Mouse (Mus musculus) midbrain, postnatal 0 days (tissue): ENCODE measurements at regions not wholly inside any gene's neighbourhood (a gene's known extent, or its start where the extent isn't known, plus 50 kb on each side); places are given as distances from the start of the nearest gene placed in this dataset.

Experiments
- ATAC-seq: fragments of 200-750 bp; cut with Nextera tagmentation; 2 replicates; pipeline ENCODE4 v1.8.0; 2017; ENCODE audit warnings: moderate number of reproducible peaks, mild to moderate bottlenecking, moderate TSS enrichment, moderate library complexity; ENCODE audit not compliant: low FRiP score
- DNase-seq: peaks from one replicate; pipeline ENCODE4 v3.0.0-alpha.2; 2015; ENCODE audit warnings: low spot score
- H3K27ac ChIP-seq: fragments of 300-500 bp; sonication (generic); 2 replicates; pipeline ENCODE4 v1.5.1; 2014; ENCODE audit warnings: low read depth, mild to moderate bottlenecking, low read length, mixed read lengths
- H3K27me3 ChIP-seq: fragments of 300-500 bp; sonication (generic); 2 replicates; pipeline ENCODE4 v1.6.1; 2014; ENCODE audit warnings: low read length, control low read depth, mixed read lengths; ENCODE audit not compliant: insufficient read depth
- H3K36me3 ChIP-seq: fragments of 300-500 bp; sonication (generic); 2 replicates; pipeline ENCODE4 v1.6.1; 2014; ENCODE audit warnings: low read length, control low read depth, mixed read lengths; ENCODE audit not compliant: insufficient read depth
- H3K4me1 ChIP-seq: fragments of 300-500 bp; sonication (generic); 2 replicates; pipeline ENCODE4 v1.6.1; 2014; ENCODE audit warnings: mild to moderate bottlenecking, control low read depth, antibody characterized with exemption, low read length, mixed read lengths; ENCODE audit not compliant: insufficient read depth
- H3K4me2 ChIP-seq: fragments of 300-500 bp; sonication (generic); 2 replicates; pipeline ENCODE4 v1.6.1; 2014; ENCODE audit warnings: low read depth, mild to moderate bottlenecking, low read length, mixed read lengths; ENCODE audit not compliant: poor library complexity, severe bottlenecking
- H3K4me3 ChIP-seq: fragments of 300-500 bp; sonication (generic); 2 replicates; pipeline ENCODE4 v1.5.1; 2014; ENCODE audit warnings: low read depth, mild to moderate bottlenecking, low read length, moderate library complexity
- H3K9ac ChIP-seq: fragments of 300-500 bp; sonication (generic); replicated peaks from 2 replicates; pipeline ENCODE4 v1.6.1; 2014; ENCODE audit warnings: mild to moderate bottlenecking, low read length, moderate library complexity, mixed read lengths; ENCODE audit not compliant: poor library complexity, severe bottlenecking
- H3K9me3 ChIP-seq: fragments of 300-500 bp; sonication (generic); 2 replicates; pipeline ENCODE4 v1.6.1; 2016; ENCODE audit warnings: low read length, control low read depth
- CTCF ChIP-seq: IDR thresholded peaks from 2 replicates; pipeline ENCODE4 v1.5.1; 2016; ENCODE audit warnings: antibody characterized with exemption, mild to moderate bottlenecking
- WGBS: fragments of 180-500 bp; shearing (Covaris S2); extraction: QIAGEN DNeasy Blood & Tissue Kit; methylation state at CpG from one replicate; pipeline ENCODE4 v1.1.7; 2014; 5-methylcytosine and 5-hydroxymethylcytosine counted together

- no peak for ATAC-seq
- 63% methylated on average over 5 of the region's 5 CpGs for WGBS
- Histone ChIP-seq H3K9me3 (no peaks in the 10 kb centered on the region), H3K36me3 (no peaks in the 10 kb centered on the region), H3K4me2 (no peak overlapping the region), H3K4me3 (no peak overlapping the region), H3K9ac (no peak overlapping the region), H3K4me1 (no peaks in the 10 kb centered on the region), H3K27ac (no peak overlapping the region), H3K27me3 (no peaks in the 10 kb centered on the region)
- no peak for TF ChIP-seq CTCF
- DNase-seq: no peak
Measured at GRCm38 (mm10) chr15:94219907-94220306, 245.3 kb downstream of the Adamts20 start.

- no peak overlapping the region for H3K9ac ChIP-seq
- H3K27me3 ChIP-seq: no peaks in the 10 kb centered on the region
- H3K4me1 ChIP-seq: no peaks in the 10 kb centered on the region
- no peak for TF ChIP-seq CTCF
- no peaks in the 10 kb centered on the region for H3K9me3 ChIP-seq
- DNase-seq (no peak), ATAC-seq (no peak)
- 92% methylated on average over 2 of the region's 2 CpGs for WGBS
- no peaks in the 10 kb centered on the region for H3K36me3 ChIP-seq
- H3K4me2 ChIP-seq: no peak overlapping the region
- no peak overlapping the region for H3K4me3 ChIP-seq
- H3K27ac ChIP-seq: no peak overlapping the region
Measured at GRCm38 (mm10) chr15:94216703-94217102, 248.5 kb downstream of the Adamts20 start.

DNA sequence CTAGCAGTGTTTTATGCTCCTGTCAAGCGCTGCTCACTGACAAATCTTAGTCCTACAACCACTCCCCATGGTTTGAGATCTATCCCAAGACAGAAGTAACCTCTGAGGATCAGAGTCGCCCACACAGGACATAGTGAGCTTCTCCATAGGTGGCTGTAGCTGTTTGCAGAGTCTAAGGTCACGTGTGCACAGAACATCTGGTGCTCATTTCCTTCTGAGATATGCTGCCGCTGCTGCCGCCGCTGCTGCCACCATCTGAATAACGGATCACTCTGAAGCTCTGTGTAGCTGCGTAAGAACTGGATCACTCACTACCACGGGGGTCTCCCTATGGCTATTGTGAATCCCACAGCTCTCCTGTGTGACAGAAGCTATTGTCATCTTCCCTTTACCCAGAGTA is 250.8 kb downstream of the Adamts20 start:
- Histone ChIP-seq H3K4me2 (no peak overlapping the region), H3K36me3 (no peaks in the 10 kb centered on the region), H3K27me3 (no peaks in the 10 kb centered on the region), H3K4me1 (no peaks in the 10 kb centered on the region), H3K9me3 (no peaks in the 10 kb centered on the region), H3K4me3 (no peak overlapping the region), H3K9ac (no peak overlapping the region), H3K27ac (no peak overlapping the region)
- no peak for ATAC-seq
- 62% methylated on average over 9 of the region's 9 CpGs for WGBS
- DNase-seq: no peak
- TF ChIP-seq CTCF: no peak

DNA sequence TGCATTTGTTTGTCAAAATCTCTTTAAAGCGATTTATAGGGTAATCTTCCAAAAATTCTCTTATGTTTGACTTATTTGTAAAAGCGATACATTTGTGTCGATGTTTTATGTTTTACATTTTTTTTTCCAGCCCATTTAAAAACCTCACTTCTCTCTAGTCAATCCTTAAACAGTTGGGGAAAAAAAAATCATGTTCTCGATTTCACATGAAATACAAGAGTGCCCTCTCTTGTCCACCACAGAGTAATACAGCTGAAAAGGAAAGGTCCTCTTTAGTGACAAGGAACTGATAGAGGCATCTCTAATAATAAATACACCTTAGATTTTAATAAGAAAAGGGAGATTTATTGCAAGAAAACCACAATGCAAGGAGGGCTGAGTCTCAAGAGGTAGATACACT is 251.8 kb downstream of the Adamts20 start:
- Histone ChIP-seq H3K36me3 (no peaks in the 10 kb centered on the region), H3K27ac (no peak overlapping the region), H3K9ac (no peak overlapping the region), H3K4me2 (no peak overlapping the region), H3K27me3 (no peaks in the 10 kb centered on the region), H3K9me3 (no peaks in the 10 kb centered on the region), H3K4me1 (no peaks in the 10 kb centered on the region), H3K4me3 (no peak overlapping the region)
- DNase-seq (peak; percentile 75), ATAC-seq (no peak)
- 37% methylated on average over 4 of the region's 4 CpGs for WGBS
- peak; percentile 90 for TF ChIP-seq CTCF

DNA sequence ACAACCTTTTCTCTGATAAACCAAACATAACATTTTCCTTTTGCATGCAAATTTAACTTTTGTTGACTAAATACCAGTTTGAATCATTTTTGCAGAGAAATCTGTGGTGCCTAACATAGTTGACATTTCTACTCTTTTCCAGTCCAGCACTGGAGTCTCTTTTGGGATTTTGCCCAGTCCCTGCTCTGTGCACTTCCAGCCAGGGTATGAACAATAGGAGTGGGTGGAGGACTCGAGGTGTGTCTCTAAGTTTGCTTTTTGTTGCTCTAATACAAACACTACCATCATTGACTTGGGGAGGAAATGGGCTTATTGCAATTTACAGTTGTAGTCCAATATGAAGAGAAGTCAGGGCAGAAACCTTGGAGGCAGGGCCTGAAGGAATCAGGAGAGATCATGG is 256.7 kb downstream of the Adamts20 start:
- Histone ChIP-seq H3K9me3 (no peaks in the 10 kb centered on the region), H3K4me3 (no peak overlapping the region), H3K4me2 (no peak overlapping the region), H3K27ac (no peak overlapping the region), H3K9ac (no peak overlapping the region), H3K4me1 (no peaks in the 10 kb centered on the region), H3K36me3 (no peaks in the 10 kb centered on the region), H3K27me3 (no peaks in the 10 kb centered on the region)
- DNase-seq: no peak
- no peak for ATAC-seq
- WGBS: 54% methylated on average over 1 of the region's 1 CpGs
- no peak for TF ChIP-seq CTCF

GRCm38 (mm10) chr15:94206454-94206853 is 258.8 kb downstream of the Adamts20 start:
- Histone ChIP-seq H3K9me3 (no peaks in the 10 kb centered on the region), H3K36me3 (no peaks in the 10 kb centered on the region), H3K4me3 (no peak overlapping the region), H3K27ac (no peak overlapping the region), H3K9ac (no peak overlapping the region), H3K27me3 (no peaks in the 10 kb centered on the region), H3K4me1 (no peaks in the 10 kb centered on the region), H3K4me2 (no peak overlapping the region)
- no peak for ATAC-seq
- no peak for DNase-seq
- 86% methylated on average over 8 of the region's 8 CpGs for WGBS
- no peak for TF ChIP-seq CTCF
